Mouse (Mus musculus): ENCODE measurements around the gene Erg.

Gene Erg

DNA sequence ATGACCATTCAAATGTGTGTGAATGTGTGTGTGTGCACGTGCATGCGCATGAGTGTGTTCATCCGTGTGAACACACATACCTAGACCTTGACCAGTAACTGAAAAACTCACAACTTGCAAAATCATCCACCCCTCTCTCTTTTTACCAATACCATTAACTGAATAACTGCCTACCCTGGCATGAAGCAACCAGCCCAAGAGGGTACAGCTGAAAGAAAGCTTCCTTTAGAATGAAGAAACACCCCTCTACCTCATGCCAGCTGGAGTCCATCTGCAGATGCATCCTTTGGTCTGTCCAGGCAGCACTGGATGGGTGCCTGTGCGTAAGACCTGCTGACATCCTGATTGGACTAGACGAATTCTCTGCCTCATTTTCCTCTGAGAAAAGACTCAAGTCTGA lies 198.1 kb downstream of the Erg start:
- DNase-seq (ENCODE audit: low spot score), result no peak

GRCm38 (mm10) chr16:95387008-95387407 lies 199.4 kb downstream of the Erg start:
- no peak for DNase-seq (ENCODE audit: low spot score)

DNA sequence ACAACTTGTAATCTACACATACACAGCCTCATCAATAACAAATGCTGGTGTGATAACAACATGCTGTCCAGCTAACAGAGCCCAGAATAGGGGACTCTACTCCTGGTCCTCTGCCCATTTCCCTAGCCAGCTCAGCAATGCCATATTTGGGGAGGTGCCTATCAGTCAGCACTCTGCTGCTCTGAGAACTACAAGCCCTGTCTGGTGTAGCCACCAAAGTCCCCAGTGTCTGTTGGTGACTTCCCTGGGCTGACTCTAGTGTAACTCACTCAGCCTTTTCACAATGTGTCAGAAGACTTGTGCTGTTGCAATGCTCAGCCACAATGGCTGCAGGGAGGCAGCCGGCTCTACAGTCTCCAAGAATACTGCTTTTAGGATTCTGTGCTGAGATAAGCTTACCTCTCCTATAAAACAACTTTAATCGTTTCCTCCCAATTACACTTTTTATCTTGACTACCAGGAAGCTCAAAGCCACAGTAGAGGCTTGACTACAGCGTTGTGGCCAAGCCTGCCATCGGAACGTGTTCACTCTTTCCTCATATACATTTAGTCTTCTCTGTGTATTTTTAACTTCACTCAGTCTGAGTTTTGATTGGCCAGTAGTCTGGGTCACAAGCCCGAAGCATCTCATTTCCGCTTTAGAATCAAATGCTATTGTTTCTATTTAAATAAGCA lies 201.0 kb downstream of the Erg start:
- DNase-seq (ENCODE audit: low spot score), result no peak

DNA sequence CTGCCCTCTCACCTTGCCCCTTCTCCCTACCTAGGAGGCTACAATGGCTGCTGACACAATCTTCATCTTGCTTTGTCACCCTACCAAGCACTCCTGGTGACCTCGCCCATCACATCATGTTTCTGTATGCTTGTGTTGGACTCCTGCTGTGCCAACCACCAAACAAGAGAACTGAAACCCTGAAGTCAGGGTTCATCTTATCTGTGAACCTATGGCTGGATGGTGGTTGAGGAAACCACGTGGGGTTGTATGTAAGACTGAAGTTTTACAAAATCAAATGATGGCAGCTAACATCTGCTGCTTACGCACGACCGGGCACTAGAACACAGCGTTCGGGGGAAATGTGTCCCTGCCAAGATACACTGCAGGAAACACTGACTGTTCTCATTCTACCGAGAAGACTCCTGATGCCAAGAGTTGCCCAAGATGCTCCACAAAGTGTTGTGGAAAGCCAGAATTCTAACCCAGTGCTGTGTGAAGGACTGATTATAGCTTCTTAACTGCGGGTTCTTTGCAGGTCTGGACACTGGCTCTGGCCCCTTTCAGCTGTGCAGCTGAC lies 201.7 kb downstream of the Erg start:
- DNase-seq (ENCODE audit: low spot score), result no peak

GRCm38 (mm10) chr16:95382251-95382650 lies 204.1 kb downstream of the Erg start:
- no peak for DNase-seq (ENCODE audit: low spot score)

GRCm38 (mm10) chr16:95376834-95377233 lies 209.6 kb downstream of the Erg start:
- no peak for DNase-seq (ENCODE audit: low spot score)

- DNase-seq (ENCODE audit: low spot score), result no peak
Measured at GRCm38 (mm10) chr16:95376364-95376763, 210.0 kb downstream of the Erg start.

DNA sequence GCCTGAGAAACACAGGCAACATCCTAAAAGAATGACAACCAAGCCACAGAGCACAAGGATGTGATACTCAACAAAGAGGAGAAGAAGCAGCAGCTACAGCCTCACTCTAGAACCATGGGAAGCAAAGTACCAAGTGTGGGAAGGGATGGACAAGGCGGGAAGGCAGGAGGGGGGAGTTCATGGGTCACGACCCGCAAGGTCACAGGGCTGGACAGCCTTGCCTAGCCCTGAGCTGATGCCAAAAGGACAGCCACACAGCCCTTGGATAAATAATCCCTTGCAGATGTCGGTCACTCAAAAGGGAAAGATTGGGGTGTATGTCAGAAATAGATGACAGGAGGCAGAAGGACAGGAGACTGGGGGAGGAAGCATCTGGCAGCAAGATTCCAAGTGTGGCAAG lies 211.7 kb downstream of the Erg start:
- no peak for DNase-seq (ENCODE audit: low spot score)

GRCm38 (mm10) chr16:95372960-95373359 lies 213.4 kb downstream of the Erg start:
- no peak for DNase-seq (ENCODE audit: low spot score)

- DNase-seq (ENCODE audit: low spot score), result no peak
Measured at GRCm38 (mm10) chr16:95371713-95372112, 214.7 kb downstream of the Erg start.

- no peak for DNase-seq (ENCODE audit: low spot score)
Measured at GRCm38 (mm10) chr16:95366989-95367765, 219.2 kb downstream of the Erg start.

- DNase-seq (ENCODE audit: low spot score), result no peak
Measured at GRCm38 (mm10) chr16:95365214-95365613, 221.2 kb downstream of the Erg start.

- DNase-seq (ENCODE audit: low spot score), result no peak
Measured at GRCm38 (mm10) chr16:95363632-95364465, 222.5 kb downstream of the Erg start.

GRCm38 (mm10) chr16:95361950-95362349 lies 224.4 kb downstream of the Erg start:
- no peak for DNase-seq (ENCODE audit: low spot score)

- no peak for DNase-seq (ENCODE audit: low spot score)
Measured at GRCm38 (mm10) chr16:95360940-95361489, 225.4 kb downstream of the Erg start.

DNA sequence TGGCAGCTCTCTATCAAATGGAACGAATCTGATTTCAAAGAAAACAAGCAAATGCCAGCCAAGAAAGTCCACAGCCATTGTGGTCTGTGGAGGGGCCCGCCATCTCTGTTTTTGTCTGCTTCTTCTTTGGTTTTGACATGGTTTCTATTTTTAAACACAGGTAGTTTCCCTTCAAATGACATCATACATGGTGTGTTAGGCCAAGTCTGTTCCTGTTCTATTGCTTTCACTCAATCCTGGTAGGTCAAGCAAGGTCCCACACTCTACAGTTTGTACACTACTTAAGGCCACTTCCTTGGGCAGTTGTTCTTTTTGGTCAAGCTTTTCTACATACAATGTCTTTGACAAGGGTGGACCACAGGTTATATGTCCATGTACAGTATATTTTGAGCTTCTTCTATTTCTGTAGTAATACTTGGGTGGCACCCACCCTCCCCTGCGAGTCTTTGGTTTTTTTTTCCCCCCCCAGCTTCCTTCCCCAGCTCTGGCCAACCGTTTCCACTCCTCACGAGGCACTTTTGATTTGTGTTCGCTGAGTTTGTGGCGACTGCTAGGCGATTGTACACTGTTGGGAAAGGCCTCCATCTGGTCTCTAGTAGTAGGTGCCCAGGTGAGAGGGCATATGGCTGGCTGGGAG lies 226.1 kb downstream of the Erg start:
- peak; percentile 29 for DNase-seq (ENCODE audit: low spot score)

- no peak for DNase-seq (ENCODE audit: low spot score)
Measured at GRCm38 (mm10) chr16:95356962-95357955, 229.1 kb downstream of the Erg start.

DNA sequence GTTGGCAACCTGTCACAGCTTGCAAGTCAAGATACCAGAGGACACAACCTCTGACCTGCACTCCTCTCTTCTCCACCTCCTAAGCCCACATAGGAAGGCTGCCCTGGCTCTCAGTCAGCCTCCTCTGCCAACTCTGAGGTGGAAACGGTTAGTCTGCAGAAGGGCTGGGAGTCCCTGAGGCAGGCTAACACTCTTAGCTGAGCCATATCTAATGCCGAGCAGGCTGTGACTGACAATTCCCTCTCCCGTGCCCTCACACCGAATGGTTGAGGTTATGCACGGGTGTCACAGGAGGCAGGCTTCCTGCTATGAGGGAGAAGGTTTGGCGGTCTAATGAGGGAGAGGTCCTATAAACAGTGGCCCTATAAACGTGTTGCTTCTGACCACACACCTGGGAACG lies 232.6 kb downstream of the Erg start:
- no peak for DNase-seq (ENCODE audit: low spot score)

DNA sequence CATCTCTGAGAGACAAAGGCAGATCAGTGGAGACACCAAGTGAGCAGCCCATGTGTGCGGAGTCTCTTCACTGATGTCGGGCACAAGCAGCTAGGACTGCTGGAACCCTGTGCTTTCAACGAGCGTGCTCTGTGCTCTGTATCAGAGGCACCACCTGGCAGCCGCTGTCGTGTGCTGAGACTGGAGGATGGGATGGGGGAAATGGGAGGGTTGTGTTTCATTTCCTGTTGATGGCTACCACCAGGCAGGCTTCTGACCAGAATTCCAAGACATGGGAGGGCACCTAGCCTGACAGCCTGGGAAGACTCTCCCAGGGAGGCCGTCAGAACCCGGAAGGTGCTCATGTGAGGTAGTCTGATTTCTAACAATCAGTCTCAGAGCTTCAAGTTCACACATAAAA lies 234.1 kb downstream of the Erg start:
- DNase-seq (ENCODE audit: low spot score), result no peak

DNA sequence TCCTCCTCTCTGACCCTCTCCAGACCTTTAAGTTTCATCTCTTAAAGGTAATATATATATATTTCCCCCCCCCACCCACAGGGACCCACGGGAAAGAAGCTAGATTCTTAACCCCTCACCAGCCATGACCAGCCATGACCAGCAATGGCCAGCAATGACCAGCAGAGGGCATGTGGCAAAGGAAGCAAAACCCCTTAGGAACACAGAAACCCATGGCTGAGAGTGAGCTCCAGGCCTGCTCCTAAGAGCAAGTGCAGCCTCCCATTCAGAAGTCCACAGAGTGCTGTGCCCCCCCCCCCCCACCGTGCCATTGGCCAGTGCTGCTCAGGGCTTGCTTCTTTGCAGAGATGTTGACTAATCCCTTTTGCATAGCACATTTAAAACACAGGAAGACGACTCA lies 235.9 kb downstream of the Erg start:
- peak; percentile 9 for DNase-seq (ENCODE audit: low spot score)

Measured in T-cell, adult 2 months (primary cell).